Mouse (Mus musculus) thymus, adult 18-20 months (tissue): Measurements from ENCODE around the gene Lrrc8c.

Experiments used
- DNase-seq, 2 experiments: peaks; one replicate each; pipeline ENCODE4 v3.0.0; 2022; ENCODE audit warnings: mixed read lengths in 2 of 2

Lrrc8c gene

GRCm38 (mm10) chr5:105644195-105644594 lies 125.0 kb downstream of the Lrrc8c start:
- no peak for DNase-seq

- DNase-seq = no peak
Observed at GRCm38 (mm10) chr5:105647094-105647493, 127.9 kb downstream of the Lrrc8c start.

- peak; percentile 94 to 97 for DNase-seq
Observed at GRCm38 (mm10) chr5:105648648-105649287, 129.6 kb downstream of the Lrrc8c start.

GRCm38 (mm10) chr5:105649514-105650001 lies 130.4 kb downstream of the Lrrc8c start:
- DNase-seq = peak; percentile 78 to 91

- peak in 1 of 2 experiments; percentile 50 for DNase-seq
Observed at GRCm38 (mm10) chr5:105650728-105651479, 131.7 kb downstream of the Lrrc8c start.

- DNase-seq = peak in 1 of 2 experiments; percentile 20
Observed at GRCm38 (mm10) chr5:105651561-105651991, 132.4 kb downstream of the Lrrc8c start.

GRCm38 (mm10) chr5:105654237-105655063 lies 135.3 kb downstream of the Lrrc8c start:
- DNase-seq = peak; percentile 66 to 78

- peak in 1 of 2 experiments; percentile 27 for DNase-seq
Observed at GRCm38 (mm10) chr5:105655100-105655734, 136.0 kb downstream of the Lrrc8c start.

GRCm38 (mm10) chr5:105661894-105662293 lies 142.7 kb downstream of the Lrrc8c start:
- DNase-seq = no peak
